Mouse (Mus musculus) midbrain, postnatal 0 days (tissue): ENCODE results near the gene Prr15l. TPM values are rescaled to one million over a fixed set of nuclear protein-coding genes. Genes with fewer than 3 reads are reported as not detected.
A peak's percentile ranks its signal among the peaks of the same experiment; 100 is the strongest.

Experiments used
- ATAC-seq: fragments of 200-750 bp; cut with Nextera tagmentation; 2 replicates; pipeline ENCODE4 v1.8.0; 2017; ENCODE audit warnings: moderate number of reproducible peaks, mild to moderate bottlenecking, moderate TSS enrichment, moderate library complexity; ENCODE audit not compliant: low FRiP score
- DNase-seq: peaks from one replicate; pipeline ENCODE4 v3.0.0-alpha.2; 2015; ENCODE audit warnings: low spot score
- H3K27ac ChIP-seq: fragments of 300-500 bp; sonication (generic); 2 replicates; pipeline ENCODE4 v1.5.1; 2014; ENCODE audit warnings: low read depth, mild to moderate bottlenecking, low read length, mixed read lengths
- H3K27me3 ChIP-seq: fragments of 300-500 bp; sonication (generic); 2 replicates; pipeline ENCODE4 v1.6.1; 2014; ENCODE audit warnings: low read length, control low read depth, mixed read lengths; ENCODE audit not compliant: insufficient read depth
- H3K36me3 ChIP-seq: fragments of 300-500 bp; sonication (generic); 2 replicates; pipeline ENCODE4 v1.6.1; 2014; ENCODE audit warnings: low read length, control low read depth, mixed read lengths; ENCODE audit not compliant: insufficient read depth
- H3K4me1 ChIP-seq: fragments of 300-500 bp; sonication (generic); 2 replicates; pipeline ENCODE4 v1.6.1; 2014; ENCODE audit warnings: mild to moderate bottlenecking, control low read depth, antibody characterized with exemption, low read length, mixed read lengths; ENCODE audit not compliant: insufficient read depth
- H3K4me2 ChIP-seq: fragments of 300-500 bp; sonication (generic); 2 replicates; pipeline ENCODE4 v1.6.1; 2014; ENCODE audit warnings: low read depth, mild to moderate bottlenecking, low read length, mixed read lengths; ENCODE audit not compliant: poor library complexity, severe bottlenecking
- H3K4me3 ChIP-seq: fragments of 300-500 bp; sonication (generic); 2 replicates; pipeline ENCODE4 v1.5.1; 2014; ENCODE audit warnings: low read depth, mild to moderate bottlenecking, low read length, moderate library complexity
- H3K9ac ChIP-seq: fragments of 300-500 bp; sonication (generic); replicated peaks from 2 replicates; pipeline ENCODE4 v1.6.1; 2014; ENCODE audit warnings: mild to moderate bottlenecking, low read length, moderate library complexity, mixed read lengths; ENCODE audit not compliant: poor library complexity, severe bottlenecking
- H3K9me3 ChIP-seq: fragments of 300-500 bp; sonication (generic); 2 replicates; pipeline ENCODE4 v1.6.1; 2016; ENCODE audit warnings: low read length, control low read depth
- CTCF ChIP-seq: IDR thresholded peaks from 2 replicates; pipeline ENCODE4 v1.5.1; 2016; ENCODE audit warnings: antibody characterized with exemption, mild to moderate bottlenecking
- WGBS: fragments of 180-500 bp; shearing (Covaris S2); extraction: QIAGEN DNeasy Blood & Tissue Kit; methylation state at CpG from one replicate; pipeline ENCODE4 v1.1.7; 2014; 5-methylcytosine and 5-hydroxymethylcytosine counted together
- polyA plus RNA-seq: library from polyadenylated mRNA; unstranded; fragments of >200 nt; fragmentation: Nextera tagmentation; extraction: Ambion mirVana; gene quantifications from 2 replicates; pipeline ENCODE4 v1.2.1, GENCODE M21; 2015
- total RNA-seq: library from RNA; depleted of rRNA; stranded (reverse); fragments of >200 nt; gene quantifications from 2 replicates; pipeline ENCODE4 v1.2.3, GENCODE M21; 2014

Prr15l gene
- total and polyA plus RNA-seq, 2 experiments from 2014 or later: 0.27 to 0.51 TPM

GRCm38 (mm10) chr11:96902639-96903635 lies 25.0 kb upstream of the Prr15l start:
- H3K4me1 ChIP-seq: peaks cover 3% of the 10 kb centered on the region; the same call in 1 of the 2 replicates
- peak; percentile 84 for DNase-seq
- H3K9ac ChIP-seq: no peak overlapping the region

GRCm38 (mm10) chr11:96906431-96907161 lies 21.3 kb upstream of the Prr15l start:
- no peak overlapping the region for H3K27ac ChIP-seq

More at GRCm38 (mm10) chr11:96902639-96903635, 25.0 kb upstream of the Prr15l start:
- WGBS: 14% methylated on average over 16 of the region's 16 CpGs
- Histone ChIP-seq H3K36me3 (peaks cover 4% of the 10 kb centered on the region; the same call in 1 of the 2 replicates), H3K27ac (no peak overlapping the region), H3K27me3 (no peaks in the 10 kb centered on the region), H3K4me3 (no peak overlapping the region), H3K9me3 (no peaks in the 10 kb centered on the region), H3K4me2 (no peak overlapping the region)
- no peak for TF ChIP-seq CTCF
- no peak for ATAC-seq

GRCm38 (mm10) chr11:96908594-96908993 lies 19.3 kb upstream of the Prr15l start:
- no peak for DNase-seq
- no peak overlapping the region for H3K4me3 ChIP-seq
- H3K9me3 ChIP-seq: no peaks in the 10 kb centered on the region
- no peak overlapping the region for H3K4me2 ChIP-seq
- no peaks in the 10 kb centered on the region for H3K4me1 ChIP-seq
- no peak for ATAC-seq
- peaks cover 12% of the 10 kb centered on the region for H3K36me3 ChIP-seq
- TF ChIP-seq CTCF: no peak
- H3K27me3 ChIP-seq: no peaks in the 10 kb centered on the region
- 94% methylated on average over 12 of the region's 12 CpGs for WGBS
- H3K27ac ChIP-seq: no peak overlapping the region
- H3K9ac ChIP-seq: no peak overlapping the region

More at GRCm38 (mm10) chr11:96906431-96907161, 21.3 kb upstream of the Prr15l start:
- Histone ChIP-seq H3K27me3 (no peaks in the 10 kb centered on the region), H3K4me2 (no peak overlapping the region), H3K9me3 (no peaks in the 10 kb centered on the region), H3K4me3 (no peak overlapping the region), H3K9ac (no peak overlapping the region; the same call in 1 of the 2 replicates), H3K4me1 (no peaks in the 10 kb centered on the region), H3K36me3 (peaks cover 12% of the 10 kb centered on the region)
- TF ChIP-seq CTCF: no peak
- ATAC-seq: no peak
- peak; percentile 57 for DNase-seq
- 42% methylated on average over 15 of the region's 15 CpGs for WGBS

- Histone ChIP-seq H3K4me3 (no peak overlapping the region), H3K9ac (no peak overlapping the region)
- WGBS: 16% methylated on average over 7 of the region's 7 CpGs
Measured at GRCm38 (mm10) chr11:96910003-96910402, 17.9 kb upstream of the Prr15l start.

GRCm38 (mm10) chr11:96912682-96913081 lies 15.2 kb upstream of the Prr15l start:
- H3K36me3 ChIP-seq: peaks cover 11% of the 10 kb centered on the region
- peaks cover 5% of the 10 kb centered on the region; the same call in 1 of the 2 replicates for H3K4me1 ChIP-seq
- ATAC-seq (no peak), DNase-seq (no peak)
- H3K9me3 ChIP-seq: no peaks in the 10 kb centered on the region
- no peak overlapping the region for H3K4me2 ChIP-seq
- no peak overlapping the region for H3K27ac ChIP-seq
- H3K4me3 ChIP-seq: no peak overlapping the region
- H3K27me3 ChIP-seq: no peaks in the 10 kb centered on the region
- TF ChIP-seq CTCF: no peak
- H3K9ac ChIP-seq: no peak overlapping the region
- 85% methylated on average over 11 of the region's 11 CpGs for WGBS

More at GRCm38 (mm10) chr11:96910003-96910402, 17.9 kb upstream of the Prr15l start:
- peak; percentile 91 for DNase-seq
- no peaks in the 10 kb centered on the region for H3K27me3 ChIP-seq
- peaks cover 12% of the 10 kb centered on the region for H3K36me3 ChIP-seq
- no peak overlapping the region for H3K27ac ChIP-seq
- no peaks in the 10 kb centered on the region for H3K4me1 ChIP-seq
- 0 out of 2 replicates have a peak, but pooled peaks have one; percentile 44 for ATAC-seq
- no peaks in the 10 kb centered on the region for H3K9me3 ChIP-seq
- H3K4me2 ChIP-seq: no peak overlapping the region
- TF ChIP-seq CTCF: peak; percentile 91
